20 mouse cellular contexts compared by ENCODE assay signal in the genomic region with DNA sequence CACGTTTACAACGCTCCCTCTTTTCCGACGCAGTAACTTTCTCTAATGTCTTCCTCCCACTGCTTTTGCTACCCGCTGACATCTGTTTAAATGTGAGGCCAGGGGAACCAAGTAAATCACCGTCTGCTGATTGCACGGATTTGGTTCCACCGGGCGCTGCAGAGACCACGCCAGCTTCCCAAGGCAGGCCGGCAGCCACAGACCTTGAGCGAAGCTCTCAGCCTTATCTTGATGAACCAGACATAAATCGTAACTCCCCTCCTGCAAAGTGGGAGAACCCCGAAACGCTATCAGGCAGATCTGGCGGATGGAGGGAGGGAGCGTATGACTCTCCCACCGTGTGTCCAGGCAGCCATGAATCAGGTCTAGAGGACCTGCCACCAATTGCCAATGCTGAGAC.
DNase-seq lines count a peak whose midpoint lies in the region; ATAC-seq lines count a peak whose summit lies in the region.
"Had no signal": no experiment of that assay in that cellular context is flagged by ENCODE, and none has a peak within 500 bp of the region (broad histone marks: within the 10 kb centered on the region; RNA-seq: fewer than 3 reads in every experiment).

No protein-coding gene starts in this region.

- H3K27me3 ChIP-seq in embryonic facial prominence, embryonic 11.5 days (ENCODE audit: control insufficient read depth, insufficient read depth, low read length) = no peaks in the 10 kb centered on the region
- H3K27me3 ChIP-seq in embryonic facial prominence, embryonic 10.5 days (replicated peaks; ENCODE audit: low read depth, poor library complexity, severe bottlenecking) = peaks cover 88% of the 10 kb centered on the region
- H3K27me3 ChIP-seq in neural tube, embryonic 13.5 days = 0 out of 2 replicates have a peak, but pooled peaks cover 20% of the 10 kb centered on the region
- H3K27me3 ChIP-seq in stomach, embryonic 15.5 days (replicated peaks) = no peaks in the 10 kb centered on the region

- 67% methylated on average over 18 of the region's 18 CpGs for WGBS in embryonic facial prominence, embryonic 11.5 days
- 72% methylated on average over 18 of the region's 18 CpGs for WGBS in embryonic facial prominence, embryonic 10.5 days
- WGBS in neural tube, embryonic 13.5 days = 33% methylated on average over 18 of the region's 18 CpGs
- WGBS in stomach, embryonic 15.5 days = 19% methylated on average over 18 of the region's 18 CpGs

- no peak overlapping the region for H3K4me3 ChIP-seq in embryonic facial prominence, embryonic 11.5 days (ENCODE audit: low read depth, low read length)
- H3K4me3 ChIP-seq in embryonic facial prominence, embryonic 10.5 days = no peak overlapping the region
- H3K4me3 ChIP-seq in neural tube, embryonic 13.5 days = no peak overlapping the region
- H3K4me3 ChIP-seq in stomach, embryonic 15.5 days (replicated peaks) = no peak overlapping the region
- H3K4me3 ChIP-seq: embryonic facial prominence, embryonic 15.5 days; midbrain, embryonic 12.5 days; neural tube, embryonic 12.5 days had no signal

- peak; percentile 19 for DNase-seq in embryonic facial prominence, embryonic 11.5 days (ENCODE audit: low spot score)
- DNase-seq in embryonic facial prominence, embryonic 10.5 days (ENCODE audit: low spot score) = no peak
- DNase-seq in neural tube, embryonic 10.5 days (ENCODE audit: extremely low spot score, low spot score) = no peak
- DNase-seq in adrenal gland, postnatal 25 days = peak; percentile 26
- DNase-seq in heart, postnatal 14 days = no peak
- DNase-seq: cerebellum, adult 11-12 months; cerebellum, postnatal 14 days; gastrocnemius, postnatal 36 days; kidney, adult 18-20 months; layer of hippocampus, postnatal 36 days; liver had no signal

- no peaks in the 10 kb centered on the region for H3K4me1 ChIP-seq in embryonic facial prominence, embryonic 11.5 days (ENCODE audit: control insufficient read depth, insufficient read depth, low read length)
- peaks cover 38% of the 10 kb centered on the region for H3K4me1 ChIP-seq in embryonic facial prominence, embryonic 10.5 days
- peaks cover 16% of the 10 kb centered on the region for H3K4me1 ChIP-seq in neural tube, embryonic 13.5 days (replicated peaks)
- peaks cover 33% of the 10 kb centered on the region for H3K4me1 ChIP-seq in stomach, embryonic 15.5 days

- no peak overlapping the region for H3K27ac ChIP-seq in embryonic facial prominence, embryonic 11.5 days (replicated peaks; ENCODE audit: low read depth, low read length)
- no peak overlapping the region for H3K27ac ChIP-seq in embryonic facial prominence, embryonic 10.5 days (replicated peaks)
- H3K27ac ChIP-seq in neural tube, embryonic 13.5 days (replicated peaks) = no peak overlapping the region
- 0 out of 2 replicates have a peak overlapping the region, but pooled peaks have one; percentile 5 for H3K27ac ChIP-seq in stomach, embryonic 15.5 days
- H3K27ac ChIP-seq: embryonic facial prominence, embryonic 15.5 days; hindbrain, embryonic 14.5 days; midbrain, embryonic 12.5 days; neural tube, embryonic 12.5 days had no signal

- H3K9ac ChIP-seq in embryonic facial prominence, embryonic 11.5 days (replicated peaks; ENCODE audit: low read length) = no peak overlapping the region
- H3K9ac ChIP-seq in neural tube, embryonic 13.5 days = 0 out of 2 replicates have a peak overlapping the region, but pooled peaks have one; percentile 5
- no peak overlapping the region for H3K9ac ChIP-seq in stomach, embryonic 15.5 days
- H3K9ac ChIP-seq: embryonic facial prominence, embryonic 15.5 days; hindbrain, embryonic 14.5 days; midbrain, embryonic 12.5 days; neural tube, embryonic 12.5 days had no signal

- no peaks in the 10 kb centered on the region for H3K9me3 ChIP-seq in embryonic facial prominence, embryonic 11.5 days (replicated peaks; ENCODE audit: control insufficient read depth, low read length)
- H3K9me3 ChIP-seq in embryonic facial prominence, embryonic 10.5 days = peaks cover 4% of the 10 kb centered on the region; the same call in 1 of the 2 replicates
- H3K9me3 ChIP-seq in neural tube, embryonic 13.5 days = no peaks in the 10 kb centered on the region
- H3K9me3 ChIP-seq in stomach, embryonic 15.5 days = no peaks in the 10 kb centered on the region
- H3K9me3 ChIP-seq: embryonic facial prominence, embryonic 15.5 days; midbrain, embryonic 12.5 days; neural tube, embryonic 12.5 days had no signal

- intact Hi-C loops in heart, postnatal 14 days (cut with DNase I) = no loop called here

- ATAC-seq in embryonic facial prominence, embryonic 11.5 days (replicated peaks; ENCODE audit: insufficient number of reproducible peaks, low FRiP score, low TSS enrichment, low read depth) = no peak
- no peak for ATAC-seq in neural tube, embryonic 13.5 days (ENCODE audit: low read depth)
- ATAC-seq in stomach, embryonic 15.5 days (ENCODE audit: insufficient read depth, low FRiP score, low read depth) = no peak
- no peak for ATAC-seq in inflammation-experienced regulatory T-cells, adult 6 months
- ATAC-seq: forebrain, embryonic 16.5 days; lung, postnatal 0 days had no signal

- no peaks in the 10 kb centered on the region for H3K36me3 ChIP-seq in embryonic facial prominence, embryonic 11.5 days (replicated peaks; ENCODE audit: control insufficient read depth, insufficient read depth, low read depth, low read length)
- H3K36me3 ChIP-seq in embryonic facial prominence, embryonic 10.5 days (replicated peaks) = no peaks in the 10 kb centered on the region
- H3K36me3 ChIP-seq in neural tube, embryonic 13.5 days = no peaks in the 10 kb centered on the region
- no peaks in the 10 kb centered on the region for H3K36me3 ChIP-seq in stomach, embryonic 15.5 days
- H3K36me3 ChIP-seq: embryonic facial prominence, embryonic 15.5 days; midbrain, embryonic 12.5 days; neural tube, embryonic 12.5 days had no signal

- no peak overlapping the region for H3K4me2 ChIP-seq in embryonic facial prominence, embryonic 11.5 days (ENCODE audit: low read depth, low read length)
- no peak overlapping the region for H3K4me2 ChIP-seq in neural tube, embryonic 13.5 days
- H3K4me2 ChIP-seq in stomach, embryonic 15.5 days = no peak overlapping the region
- H3K4me2 ChIP-seq: embryonic facial prominence, embryonic 15.5 days; hindbrain, embryonic 14.5 days; midbrain, embryonic 12.5 days; neural tube, embryonic 12.5 days had no signal

Comparison
In these comparisons a context has a peak if more than half of its experiments do, and no peak if none do; other contexts are left out.
1. DNase-seq: peak in embryonic facial prominence, embryonic 11.5 days (single experiment) and adrenal gland, postnatal 25 days (single experiment); none in embryonic facial prominence, embryonic 10.5 days (single experiment), neural tube, embryonic 10.5 days (single experiment) and heart, postnatal 14 days (0 of 2).